Mouse (Mus musculus) G1E (cell line): ENCODE results near the gene Ube2l3. TPM values are rescaled to one million over a fixed set of nuclear protein-coding genes. Genes with fewer than 3 reads are reported as not detected.

Experiments used
- ATAC-seq: 2 replicates; pipeline ENCODE4 v1.8.0; 2016; ENCODE audit warnings: mild to moderate bottlenecking; ENCODE audit not compliant: insufficient number of reproducible peaks, poor library complexity, low FRiP score, severe bottlenecking; ENCODE audit errors: extremely low read depth
- DNase-seq: peaks from one replicate; pipeline ENCODE4 v3.0.0; 2012; ENCODE audit warnings: low spot score
- H3K27me3 ChIP-seq: 2 replicates; pipeline ENCODE4 v1.6.1; 2012; ENCODE audit warnings: mild to moderate bottlenecking, low read length, inconsistent platforms; ENCODE audit not compliant: insufficient read depth
- H3K36me3 ChIP-seq: replicated peaks from 2 replicates; pipeline ENCODE3; 2012; ENCODE audit warnings: mild to moderate bottlenecking, inconsistent platforms
- H3K4me1 ChIP-seq: 2 replicates; pipeline ENCODE4 v1.6.1; 2012; ENCODE audit warnings: low read depth, low read length, inconsistent platforms, mixed read lengths; ENCODE audit not compliant: insufficient read depth
- H3K4me3 ChIP-seq: 2 replicates; pipeline ENCODE4 v1.5.1; 2012; ENCODE audit warnings: low read depth, mild to moderate bottlenecking, inconsistent platforms, low read length, moderate library complexity, mixed read lengths
- H3K9me3 ChIP-seq: replicated peaks from 2 replicates; pipeline ENCODE4 v1.6.1; 2012; ENCODE audit warnings: inconsistent platforms
- CTCF ChIP-seq: IDR thresholded peaks from 2 replicates; pipeline ENCODE4 v1.5.1; 2012; ENCODE audit warnings: low read depth, low read length, inconsistent platforms, mixed read lengths
- GATA1 ChIP-seq: IDR thresholded peaks from 2 replicates; pipeline ENCODE4 v1.6.1; 2012; ENCODE audit warnings: borderline replicate concordance, low read length, inconsistent platforms, mixed read lengths
- GATA2 ChIP-seq: IDR thresholded peaks from 2 replicates; pipeline ENCODE4 v1.6.1; 2012; ENCODE audit warnings: low read depth, low read length, inconsistent platforms, borderline replicate concordance
- POLR2AphosphoS5 ChIP-seq: IDR thresholded peaks from 2 replicates; pipeline ENCODE4 v1.6.1; 2012; ENCODE audit warnings: low read depth, low read length, inconsistent platforms; ENCODE audit not compliant: insufficient replicate concordance
- TAL1 ChIP-seq: conservative IDR thresholded peaks from 2 replicates; pipeline ENCODE4 v1.6.1; 2012; ENCODE audit warnings: low read depth, low read length, inconsistent platforms, mixed read lengths
- polyA plus RNA-seq: library from polyadenylated mRNA; stranded (reverse); fragments of >175 nt; gene quantifications from 2 replicates; pipeline ENCODE4 v1.2.3, GENCODE M21; 2012
- total RNA-seq, 2 experiments: library from RNA; stranded (forward) in 1 of 2; stranded (reverse) in 1 of 2; fragments of 200-1000 nt in 1 of 2; fragments of >200 nt in 1 of 2; fragmentation: Nextera tagmentation in 1 of 2; gene quantifications; 2 replicates each; pipeline ENCODE4 v1.2.3; 2014 to 2017

Gene Ube2l3
- total and polyA plus RNA-seq, 3 experiments, result 96.3 to 356 (median 176) TPM

- H3K9me3 ChIP-seq, result no peaks in the 10 kb centered on the region
- H3K36me3 ChIP-seq, result peaks cover 12% of the 10 kb centered on the region
- DNase-seq, result no peak
- no peak overlapping the region for H3K4me3 ChIP-seq
- no peak for TF ChIP-seq CTCF
- no peak for TF ChIP-seq GATA1
- no peak for TF ChIP-seq POLR2AphosphoS5
- no peak for TF ChIP-seq TAL1
- TF ChIP-seq GATA2, result no peak
- peaks cover 18% of the 10 kb centered on the region for H3K4me1 ChIP-seq
- peaks cover 5% of the 10 kb centered on the region for H3K27me3 ChIP-seq
- ATAC-seq, result no peak
Observed at GRCm38 (mm10) chr16:17137355-17137754, 65.1 kb downstream of the Ube2l3 start.

GRCm38 (mm10) chr16:17132906-17133200, 69.6 kb downstream of the Ube2l3 start:
- peak overlapping the region; percentile 95; the same call in 1 of the 2 replicates for H3K4me3 ChIP-seq
- H3K36me3 ChIP-seq, result peaks cover 18% of the 10 kb centered on the region
- ATAC-seq (no peak), DNase-seq (no peak)
- TF ChIP-seq TAL1 (no peak), CTCF (no peak), GATA1 (no peak)
- H3K4me1 ChIP-seq, result peaks cover 28% of the 10 kb centered on the region
- peaks cover 3% of the 10 kb centered on the region for H3K27me3 ChIP-seq
- no peaks in the 10 kb centered on the region for H3K9me3 ChIP-seq

GRCm38 (mm10) chr16:17132089-17132905, 70.2 kb downstream of the Ube2l3 start, which contains the start of gene Sdf2l1:
Gene Sdf2l1, minus strand, starts transcription at chr16:17132383.
- DNase-seq (peak; percentile 100), ATAC-seq (peak; percentile 99)
- Histone ChIP-seq H3K27me3 (peaks cover 3% of the 10 kb centered on the region), H3K4me3 (peak within 1 kb of the TSS; percentile 95), H3K4me1 (peaks cover 28% of the 10 kb centered on the region), H3K36me3 (peaks cover 18% of the 10 kb centered on the region), H3K9me3 (no peaks in the 10 kb centered on the region)
- TF ChIP-seq TAL1 (no peak), GATA2 (no peak), CTCF (no peak), GATA1 (no peak), POLR2AphosphoS5 (no peak)

GRCm38 (mm10) chr16:17131191-17132088, 71.0 kb downstream of the Ube2l3 start:
- Histone ChIP-seq H3K4me1 (peaks cover 28% of the 10 kb centered on the region), H3K36me3 (peaks cover 18% of the 10 kb centered on the region), H3K27me3 (peaks cover 3% of the 10 kb centered on the region), H3K9me3 (no peaks in the 10 kb centered on the region), H3K4me3 (peak overlapping the region; percentile 95)
- ATAC-seq (no peak), DNase-seq (peak; percentile 33)
- TF ChIP-seq GATA1, result no peak
- TF ChIP-seq POLR2AphosphoS5, result no peak
- no peak for TF ChIP-seq CTCF
- no peak for TF ChIP-seq TAL1
- no peak for TF ChIP-seq GATA2

GRCm38 (mm10) chr16:17127292-17127691, 75.2 kb downstream of the Ube2l3 start:
- Histone ChIP-seq H3K4me3 (no peak overlapping the region), H3K4me1 (peaks cover 32% of the 10 kb centered on the region), H3K9me3 (no peaks in the 10 kb centered on the region), H3K27me3 (peaks cover 9% of the 10 kb centered on the region; the same call in 1 of the 2 replicates), H3K36me3 (peaks cover 33% of the 10 kb centered on the region)
- ATAC-seq, result no peak
- peak; percentile 46 for DNase-seq
- TF ChIP-seq GATA1, result no peak
- no peak for TF ChIP-seq TAL1
- no peak for TF ChIP-seq CTCF
- TF ChIP-seq POLR2AphosphoS5, result no peak
- TF ChIP-seq GATA2, result no peak
